In the genomic region with DNA sequence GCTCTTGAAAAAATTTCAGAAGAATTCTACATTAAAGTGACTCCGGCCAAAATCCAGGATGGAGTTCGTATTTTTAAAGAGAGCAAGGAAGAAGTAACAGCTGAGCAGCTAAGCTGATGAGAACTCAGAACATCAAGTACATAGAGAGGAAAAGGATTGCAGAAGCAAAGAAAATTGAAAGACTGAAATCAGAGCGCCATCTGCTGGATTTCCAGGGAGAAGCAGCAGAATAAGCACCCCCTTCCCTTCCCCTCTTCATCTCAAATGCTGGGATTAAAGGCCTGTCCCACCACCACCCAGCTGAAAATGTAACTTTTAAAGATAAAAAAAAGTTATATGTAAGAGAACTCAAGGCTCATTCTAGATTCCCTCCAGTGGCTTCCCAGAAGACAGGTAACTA, we compare ENCODE assay signal across 8 mouse cellular contexts. TPM values are rescaled to one million over a fixed set of nuclear protein-coding genes. Genes with fewer than 3 reads are reported as not detected.
DNase-seq lines count a peak whose midpoint lies in the region; ATAC-seq and TF ChIP-seq lines count a peak whose summit lies in the region.

No protein-coding gene starts in this region.

- TF ChIP-seq CTCF in intestine, postnatal 0 days (IDR thresholded peaks at IDR 0.05; ENCODE audit: low read depth), result peak; percentile 83
- TF ChIP-seq CTCF in MEL (IDR thresholded peaks at IDR 0.05 in 2 of 3, conservative IDR thresholded peaks at IDR 0.05 in 1 of 3; ENCODE audit: control insufficient read depth in 1 of 3, insufficient read depth in 1 of 3, low read depth in 2 of 3, low read length in 3 of 3, poor library complexity in 1 of 3, severe bottlenecking in 1 of 3), result peak; percentile 54 to 84 (median 74)
- peak; percentile 66 for TF ChIP-seq CTCF in cerebellum, adult 2 months (IDR thresholded peaks at IDR 0.05; ENCODE audit: borderline replicate concordance, insufficient read depth, low read depth, low read length)
- peak; percentile 74 for TF ChIP-seq CTCF in heart, postnatal 0 days (IDR thresholded peaks at IDR 0.05; ENCODE audit: low read depth)

- H3K9me3 ChIP-seq in intestine, postnatal 0 days (ENCODE audit: control insufficient read depth), result no peaks in the 10 kb centered on the region
- H3K9me3 ChIP-seq in intestine, embryonic 16.5 days (ENCODE audit: control insufficient read depth, low read length), result no peaks in the 10 kb centered on the region
- H3K9me3 ChIP-seq in MEL (replicated peaks; ENCODE audit: insufficient read depth, low read length), result no peaks in the 10 kb centered on the region
- no peaks in the 10 kb centered on the region for H3K9me3 ChIP-seq in heart, postnatal 0 days (replicated peaks; ENCODE audit: control insufficient read depth, low read length)

- peak; percentile 73 for DNase-seq in MEL (ENCODE audit: low read depth, low spot score)
- peak; percentile 40 to 62 for DNase-seq in cerebellum, adult 2 months
- peak; percentile 56 for DNase-seq in heart, postnatal 0 days (ENCODE audit: low spot score)
- DNase-seq in left cerebral cortex, postnatal 25 days (ENCODE audit: low spot score in 2 of 2), result peak; percentile 60 to 63
- DNase-seq in retina, postnatal 1 day, result peak; percentile 80

- WGBS in intestine, postnatal 0 days, result 29% methylated on average over 3 of the region's 3 CpGs
- 31% methylated on average over 3 of the region's 3 CpGs for WGBS in intestine, embryonic 16.5 days
- 30% methylated on average over 3 of the region's 3 CpGs for WGBS in cerebellum, adult 2 months
- WGBS in heart, postnatal 0 days, result 17% methylated on average over 3 of the region's 3 CpGs

- H3K4me3 ChIP-seq in intestine, postnatal 0 days (ENCODE audit: low read depth, low read length), result no peak overlapping the region
- H3K4me3 ChIP-seq in intestine, embryonic 16.5 days (ENCODE audit: low read length), result no peak overlapping the region
- H3K4me3 ChIP-seq in MEL (ENCODE audit: control insufficient read depth in 1 of 2, insufficient read depth in 1 of 2, low read depth in 2 of 2, low read length in 2 of 2), result no peak overlapping the region
- H3K4me3 ChIP-seq in cerebellum, adult 2 months (replicated peaks; ENCODE audit: insufficient read depth, low read depth, low read length), result no peak overlapping the region
- no peak overlapping the region for H3K4me3 ChIP-seq in heart, postnatal 0 days (ENCODE audit: low read depth, low read length)

- no peak overlapping the region for H3K9ac ChIP-seq in intestine, postnatal 0 days (ENCODE audit: low read depth, low read length)
- H3K9ac ChIP-seq in intestine, embryonic 16.5 days (ENCODE audit: low read depth, low read length), result no peak overlapping the region
- H3K9ac ChIP-seq in MEL (ENCODE audit: control insufficient read depth, low read depth, low read length, poor library complexity, severe bottlenecking), result no peak overlapping the region
- H3K9ac ChIP-seq in heart, postnatal 0 days (replicated peaks; ENCODE audit: low read depth, low read length), result no peak overlapping the region

- H3K27me3 ChIP-seq in intestine, postnatal 0 days (replicated peaks; ENCODE audit: control insufficient read depth, insufficient read depth, low read length), result no peaks in the 10 kb centered on the region
- H3K27me3 ChIP-seq in intestine, embryonic 16.5 days (replicated peaks; ENCODE audit: control insufficient read depth, insufficient read depth, low read length), result no peaks in the 10 kb centered on the region
- H3K27me3 ChIP-seq in MEL (ENCODE audit: control insufficient read depth in 1 of 2, insufficient read depth in 2 of 2, low read length in 2 of 2), result no peaks in the 10 kb centered on the region
- H3K27me3 ChIP-seq in cerebellum, adult 2 months (ENCODE audit: control insufficient read depth, insufficient read depth, low read length), result no peaks in the 10 kb centered on the region
- H3K27me3 ChIP-seq in heart, postnatal 0 days (ENCODE audit: control insufficient read depth, insufficient read depth, low read length), result no peaks in the 10 kb centered on the region

- H3K79me2 ChIP-seq in MEL (ENCODE audit: control insufficient read depth, insufficient read depth, low read length, poor library complexity), result peaks cover 13% of the 10 kb centered on the region

- H3K4me2 ChIP-seq in intestine, postnatal 0 days (replicated peaks; ENCODE audit: low read depth), result no peak overlapping the region
- no peak overlapping the region for H3K4me2 ChIP-seq in intestine, embryonic 16.5 days (ENCODE audit: low read depth, low read length)
- no peak overlapping the region for H3K4me2 ChIP-seq in heart, postnatal 0 days (ENCODE audit: low read depth, low read length)

- TF ChIP-seq RAD21 in MEL (IDR thresholded peaks at IDR 0.05; ENCODE audit: low read depth, low read length), result peak; percentile 85

- no peak for TF ChIP-seq POLR2A in MEL (IDR thresholded peaks at IDR 0.05; ENCODE audit: control insufficient read depth in 1 of 2, insufficient read depth in 1 of 2, low read depth in 1 of 2, low read length in 2 of 2, poor library complexity in 1 of 2)
- no peak for TF ChIP-seq POLR2A in cerebellum, adult 2 months (IDR thresholded peaks at IDR 0.05; ENCODE audit: borderline replicate concordance, insufficient read depth, low read length)

- peaks cover 13% of the 10 kb centered on the region; the same call in 1 of the 2 replicates for H3K36me3 ChIP-seq in intestine, postnatal 0 days (ENCODE audit: control insufficient read depth, insufficient read depth)
- H3K36me3 ChIP-seq in intestine, embryonic 16.5 days (ENCODE audit: control insufficient read depth, insufficient read depth, low read length), result no peaks in the 10 kb centered on the region
- peaks cover 0 to 4% of the 10 kb centered on the region in 2 experiments; a peak in 2 of 4 replicates for H3K36me3 ChIP-seq in MEL (ENCODE audit: control insufficient read depth in 1 of 2, insufficient read depth in 2 of 2, low read length in 2 of 2)
- peaks cover 3% of the 10 kb centered on the region; the same call in 1 of the 2 replicates for H3K36me3 ChIP-seq in heart, postnatal 0 days (replicated peaks; ENCODE audit: control insufficient read depth, insufficient read depth, low read length)

- H3K4me1 ChIP-seq in intestine, postnatal 0 days (replicated peaks; ENCODE audit: control insufficient read depth, insufficient read depth, low read length), result no peaks in the 10 kb centered on the region; the same call in 1 of the 2 replicates
- peaks cover 8% of the 10 kb centered on the region for H3K4me1 ChIP-seq in intestine, embryonic 16.5 days (ENCODE audit: control insufficient read depth, insufficient read depth, low read length)
- H3K4me1 ChIP-seq in MEL (ENCODE audit: control insufficient read depth in 1 of 2, insufficient read depth in 2 of 2, low read length in 2 of 2), result no peaks in the 10 kb centered on the region; a peak in 1 of 4 replicates
- no peaks in the 10 kb centered on the region for H3K4me1 ChIP-seq in cerebellum, adult 2 months (ENCODE audit: control insufficient read depth, insufficient read depth, low read length)
- H3K4me1 ChIP-seq in heart, postnatal 0 days (ENCODE audit: control insufficient read depth, insufficient read depth), result peaks cover 6% of the 10 kb centered on the region; the same call in 1 of the 2 replicates

- intact Hi-C loops in left cerebral cortex, postnatal 25 days (cut with DNase I), result loop anchor here (1.0 kb wide), 1 partner anchor 39 kb away; no protein-coding TSS in a partner anchor

- no peak for ATAC-seq in intestine, postnatal 0 days
- ATAC-seq in intestine, embryonic 16.5 days, result no peak
- ATAC-seq in heart, postnatal 0 days (ENCODE audit: insufficient read depth, low read depth), result no peak
- ATAC-seq in inflammation-experienced regulatory T-cells, adult 6 months, result no peak

- TF ChIP-seq EP300 in MEL (IDR thresholded peaks at IDR 0.05; ENCODE audit: low read depth in 1 of 2, low read length in 2 of 2), result no peak
- no peak for TF ChIP-seq EP300 in heart, postnatal 0 days (IDR thresholded peaks at IDR 0.05; ENCODE audit: low read depth)

- no peak overlapping the region for H3K27ac ChIP-seq in intestine, postnatal 0 days (ENCODE audit: low read depth, low read length)
- H3K27ac ChIP-seq in intestine, embryonic 16.5 days (ENCODE audit: low read length), result no peak overlapping the region
- H3K27ac ChIP-seq in MEL (ENCODE audit: control insufficient read depth, low read depth, low read length), result no peak overlapping the region
- H3K27ac ChIP-seq in cerebellum, adult 2 months (ENCODE audit: insufficient read depth, low read length), result no peak overlapping the region
- H3K27ac ChIP-seq in heart, postnatal 0 days (ENCODE audit: low read depth), result no peak overlapping the region

RNA-seq across cellular contexts. Expression of a gene that starts 3.1 kb away (rescaled TPM):
- 1.3 and 1.5 TPM in 2 replicates for polyA plus RNA-seq in intestine, postnatal 0 days (2015; fragmentation: Nextera tagmentation; extraction: Ambion mirVana)
- polyA plus RNA-seq in intestine, embryonic 16.5 days (2015; fragmentation: Nextera tagmentation; extraction: Ambion mirVana), result 1.4 TPM in 2 replicates
- total RNA-seq in MEL (2012; rRNA removed), result 1.2 and 1.5 TPM in 2 replicates
- polyA plus RNA-seq in MEL (2012; ENCODE audit: insufficient read depth in 1 of 2, insufficient read length in 2 of 2, low read depth in 1 of 2, low replicate concordance in 2 of 2, missing spikeins in 1 of 2), result 1 to 10 TPM in 1 of 2 experiments, not detected in 1; 1.9 TPM
- polyA plus RNA-seq in cerebellum, adult 2 months (2012; rRNA removed), result 1.00 and 1.1 TPM in 2 replicates
- total RNA-seq in heart, postnatal 0 days (2014; rRNA removed; ENCODE audit: low replicate concordance), result 0.27 TPM in 1 of 2 replicates, not detected in the other
- polyA plus RNA-seq in heart, postnatal 0 days (2015; fragmentation: Nextera tagmentation; extraction: Ambion mirVana), result 1.6 and 1.9 TPM in 2 replicates
- total RNA-seq in left cerebral cortex, postnatal 25 days (2021), result under 1 TPM; 0.53 to 0.87 TPM
- 1 to 10 TPM in 1 of 3 experiments, under 1 TPM in 2; 0.69 to 1.3 (median 0.71) TPM for polyA plus RNA-seq in inflammation-experienced regulatory T-cells, adult 6 months (2017; shearing (Covaris generic))

RNA-seq across cellular contexts. Expression of a gene that starts 3.3 kb away (rescaled TPM):
- 14.2 and 15.4 TPM in 2 replicates for polyA plus RNA-seq in intestine, postnatal 0 days (2015; fragmentation: Nextera tagmentation; extraction: Ambion mirVana)
- 37.7 and 39.8 TPM in 2 replicates for polyA plus RNA-seq in intestine, embryonic 16.5 days (2015; fragmentation: Nextera tagmentation; extraction: Ambion mirVana)
- 114 and 122 TPM in 2 replicates for total RNA-seq in MEL (2012; rRNA removed)
- 100 to 1,000 TPM in 1 of 2 experiments, 10 to 100 TPM in 1; 67.5 to 137 TPM for polyA plus RNA-seq in MEL (2012; ENCODE audit: insufficient read depth in 1 of 2, insufficient read length in 2 of 2, low read depth in 1 of 2, low replicate concordance in 2 of 2, missing spikeins in 1 of 2)
- 74.8 and 84.8 TPM in 2 replicates for polyA plus RNA-seq in cerebellum, adult 2 months (2012; rRNA removed)
- total RNA-seq in heart, postnatal 0 days (2014; rRNA removed; ENCODE audit: low replicate concordance), result 60.0 and 62.2 TPM in 2 replicates
- 33.3 and 36.7 TPM in 2 replicates for polyA plus RNA-seq in heart, postnatal 0 days (2015; fragmentation: Nextera tagmentation; extraction: Ambion mirVana)
- total RNA-seq in left cerebral cortex, postnatal 25 days (2021), result 10 to 100 TPM; 76.7 to 78.3 TPM
- polyA plus RNA-seq in inflammation-experienced regulatory T-cells, adult 6 months (2017; shearing (Covaris generic)), result 10 to 100 TPM; 47.3 to 57.9 (median 47.8) TPM

RNA-seq across cellular contexts. Expression of a gene that starts 42.7 kb away (rescaled TPM):
- polyA plus RNA-seq in intestine, postnatal 0 days (2015; fragmentation: Nextera tagmentation; extraction: Ambion mirVana), result 38.3 and 39.3 TPM in 2 replicates
- polyA plus RNA-seq in intestine, embryonic 16.5 days (2015; fragmentation: Nextera tagmentation; extraction: Ambion mirVana), result 63.1 and 63.3 TPM in 2 replicates
- 77.8 and 86.3 TPM in 2 replicates for total RNA-seq in MEL (2012; rRNA removed)
- 10 to 100 TPM in 1 of 2 experiments, not detected in 1; 83.8 TPM for polyA plus RNA-seq in MEL (2012; ENCODE audit: insufficient read depth in 1 of 2, insufficient read length in 2 of 2, low read depth in 1 of 2, low replicate concordance in 2 of 2, missing spikeins in 1 of 2)
- polyA plus RNA-seq in cerebellum, adult 2 months (2012; rRNA removed), result 105 and 110 TPM in 2 replicates
- 38.0 and 65.9 TPM in 2 replicates for total RNA-seq in heart, postnatal 0 days (2014; rRNA removed; ENCODE audit: low replicate concordance)
- polyA plus RNA-seq in heart, postnatal 0 days (2015; fragmentation: Nextera tagmentation; extraction: Ambion mirVana), result 53.7 and 59.5 TPM in 2 replicates
- total RNA-seq in left cerebral cortex, postnatal 25 days (2021), result 10 to 100 TPM; 78.5 to 90.5 TPM
- 10 to 100 TPM; 39.3 to 59.1 (median 51.3) TPM for polyA plus RNA-seq in inflammation-experienced regulatory T-cells, adult 6 months (2017; shearing (Covaris generic))

RNA-seq across cellular contexts. Expression of a gene that starts 42.8 kb away (rescaled TPM):
- 32.8 and 35.6 TPM in 2 replicates for polyA plus RNA-seq in intestine, postnatal 0 days (2015; fragmentation: Nextera tagmentation; extraction: Ambion mirVana)
- 23.1 and 24.9 TPM in 2 replicates for polyA plus RNA-seq in intestine, embryonic 16.5 days (2015; fragmentation: Nextera tagmentation; extraction: Ambion mirVana)
- total RNA-seq in MEL (2012; rRNA removed), result 8.3 and 10.3 TPM in 2 replicates
- polyA plus RNA-seq in MEL (2012; ENCODE audit: insufficient read depth in 1 of 2, insufficient read length in 2 of 2, low read depth in 1 of 2, low replicate concordance in 2 of 2, missing spikeins in 1 of 2), result 10 to 100 TPM in 1 of 2 experiments, not detected in 1; 16.6 TPM
- 77.9 and 80.3 TPM in 2 replicates for polyA plus RNA-seq in cerebellum, adult 2 months (2012; rRNA removed)
- 48.2 and 75.3 TPM in 2 replicates for total RNA-seq in heart, postnatal 0 days (2014; rRNA removed; ENCODE audit: low replicate concordance)
- 21.2 and 22.1 TPM in 2 replicates for polyA plus RNA-seq in heart, postnatal 0 days (2015; fragmentation: Nextera tagmentation; extraction: Ambion mirVana)
- 10 to 100 TPM; 83.9 to 85.8 TPM for total RNA-seq in left cerebral cortex, postnatal 25 days (2021)
- 10 to 100 TPM; 49.4 to 81.0 (median 67.0) TPM for polyA plus RNA-seq in inflammation-experienced regulatory T-cells, adult 6 months (2017; shearing (Covaris generic))
